In genomic region chr17:27748123-27748522, GRCm38 (mm10) we compare ENCODE assay signal across 15 mouse cellular contexts. TPM values are rescaled to one million over a fixed set of nuclear protein-coding genes. Genes with fewer than 3 reads are reported as not detected.
"Had no signal": no experiment of that assay in that cellular context is flagged by ENCODE, and none has a peak within 500 bp of the region (broad histone marks: within the 10 kb centered on the region; RNA-seq: fewer than 3 reads in every experiment).

No protein-coding gene starts in this region.

- H3K9me3 ChIP-seq: embryonic facial prominence, embryonic 10.5 days; embryonic facial prominence, embryonic 12.5 days; embryonic facial prominence, embryonic 13.5 days; embryonic facial prominence, embryonic 15.5 days; forebrain, embryonic 10.5 days; forebrain, embryonic 12.5 days; forebrain, embryonic 13.5 days; forebrain, embryonic 15.5 days had no signal

- H3K4me1 ChIP-seq: forebrain, embryonic 12.5 days; forebrain, embryonic 13.5 days; forebrain, embryonic 15.5 days had no signal

- H3K27ac ChIP-seq: embryonic facial prominence, embryonic 10.5 days; embryonic facial prominence, embryonic 12.5 days; embryonic facial prominence, embryonic 15.5 days; forebrain, embryonic 10.5 days; forebrain, embryonic 12.5 days; forebrain, embryonic 13.5 days; forebrain, embryonic 15.5 days; gastrocnemius, adult 2 months; heart, adult 2 months had no signal

- ATAC-seq: forebrain, embryonic 13.5 days; forebrain, embryonic 14.5 days; forebrain, embryonic 15.5 days; forebrain, embryonic 16.5 days; forebrain, postnatal 0 days had no signal

- H3K36me3 ChIP-seq: forebrain, embryonic 15.5 days had no signal

- H3K4me3 ChIP-seq: embryonic facial prominence, embryonic 10.5 days; embryonic facial prominence, embryonic 12.5 days; embryonic facial prominence, embryonic 13.5 days; embryonic facial prominence, embryonic 15.5 days; erythroblast, embryonic 14.5 days; forebrain, embryonic 10.5 days; forebrain, embryonic 12.5 days; forebrain, embryonic 13.5 days; forebrain, embryonic 15.5 days; gastrocnemius, adult 2 months; heart, adult 2 months had no signal

- H3K27me3 ChIP-seq: embryonic facial prominence, embryonic 12.5 days; embryonic facial prominence, embryonic 13.5 days; embryonic facial prominence, embryonic 15.5 days; forebrain, embryonic 12.5 days; forebrain, embryonic 13.5 days; forebrain, embryonic 15.5 days had no signal

- H3K4me2 ChIP-seq: embryonic facial prominence, embryonic 12.5 days; embryonic facial prominence, embryonic 13.5 days; embryonic facial prominence, embryonic 15.5 days; forebrain, embryonic 12.5 days; forebrain, embryonic 13.5 days; forebrain, embryonic 15.5 days had no signal

- H3K9ac ChIP-seq: embryonic facial prominence, embryonic 12.5 days; embryonic facial prominence, embryonic 13.5 days; embryonic facial prominence, embryonic 15.5 days; forebrain, embryonic 12.5 days; forebrain, embryonic 13.5 days; forebrain, embryonic 15.5 days; forebrain, postnatal 0 days had no signal

RNA-seq across cellular contexts. Expression of gene Spdef, which starts 19.4 kb away (rescaled TPM):
- polyA plus RNA-seq: embryonic facial prominence, embryonic 11.5 days; embryonic facial prominence, embryonic 13.5 days; erythroblast, embryonic 14.5 days had no signal
